Mouse (Mus musculus): ENCODE measurements around the gene Tcf20. TPM values are rescaled to one million over a fixed set of nuclear protein-coding genes. Genes with fewer than 3 reads are reported as not detected.

Tcf20 gene
- polyA plus RNA-seq, 1 experiment from 2014 or later: 25.1 TPM

DNA sequence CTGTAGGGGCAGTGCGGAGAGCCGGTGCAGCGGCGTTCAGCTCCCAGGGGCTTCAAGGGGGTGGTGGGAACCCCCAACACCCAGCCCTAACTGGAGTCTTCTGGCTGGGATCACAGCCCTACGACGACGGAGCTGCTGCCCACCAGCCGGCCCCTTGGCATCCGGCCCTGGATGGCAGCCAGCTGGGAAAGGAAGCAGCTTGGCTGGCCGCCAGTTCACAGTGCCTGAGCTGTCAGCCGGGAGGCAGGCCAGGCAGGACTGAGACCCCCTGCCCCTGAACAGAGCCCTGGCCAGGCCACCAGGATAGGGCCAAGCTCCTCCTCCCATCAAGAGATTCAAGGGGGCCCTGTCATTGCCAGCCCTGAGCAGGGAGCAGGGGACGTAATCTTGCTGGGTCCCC is 65.6 kb downstream of the Tcf20 start:
- POLR2A ChIA-PET: no interaction called here
- ATAC-seq (no peak), DNase-seq (ENCODE audit: low read depth, low spot score) (no peak)
- TF ChIP-seq CTCF (IDR thresholded peaks at IDR 0.05): no peak
- H3K27me3 ChIP-seq: peaks cover 22% of the 10 kb centered on the region
- CTCF ChIA-PET: interaction anchor here (1.5 kb wide), 1 partner anchor 9 kb away, joined by 4 read pairs; no protein-coding TSS in a partner anchor
- in situ Hi-C loops (cut with MboI; ENCODE audit: low pct_unique_long_range_greater_than_20kb): loop anchor here (5.0 kb wide), 1 partner anchor 105 kb away; no protein-coding TSS in a partner anchor

DNA sequence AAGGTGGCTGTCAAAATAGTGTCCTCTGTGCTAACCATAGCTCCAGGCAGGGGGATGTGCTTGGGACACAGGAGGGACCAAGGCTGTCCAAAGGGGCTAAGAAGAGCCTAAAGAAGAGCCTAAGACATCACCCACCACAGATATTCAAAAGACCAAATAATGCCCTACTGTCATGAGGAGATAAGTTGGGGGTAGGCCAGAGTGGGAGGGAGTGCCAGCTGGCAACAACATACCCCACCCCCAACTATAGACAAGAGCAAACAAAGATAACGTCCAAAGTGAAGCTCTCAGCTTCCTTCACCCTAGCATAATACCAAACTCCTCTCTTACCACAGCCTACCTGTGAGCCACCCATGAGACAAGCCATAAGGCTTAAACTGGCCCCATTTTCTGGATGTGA is 66.1 kb downstream of the Tcf20 start:
- ATAC-seq: no peak
- in situ Hi-C loops (cut with MboI; ENCODE audit: low pct_unique_long_range_greater_than_20kb): loop anchor here (5.0 kb wide), 1 partner anchor 106 kb away; no protein-coding TSS in a partner anchor
- no peak for DNase-seq (ENCODE audit: low read depth, low spot score)
- TF ChIP-seq CTCF (IDR thresholded peaks at IDR 0.05): no peak
- H3K27me3 ChIP-seq: peaks cover 24% of the 10 kb centered on the region
- ChIA-PET POLR2A (no interaction called here), CTCF (interaction anchor here (1.5 kb wide), 1 partner anchor 10 kb away, joined by 4 read pairs; no protein-coding TSS in a partner anchor)

DNA sequence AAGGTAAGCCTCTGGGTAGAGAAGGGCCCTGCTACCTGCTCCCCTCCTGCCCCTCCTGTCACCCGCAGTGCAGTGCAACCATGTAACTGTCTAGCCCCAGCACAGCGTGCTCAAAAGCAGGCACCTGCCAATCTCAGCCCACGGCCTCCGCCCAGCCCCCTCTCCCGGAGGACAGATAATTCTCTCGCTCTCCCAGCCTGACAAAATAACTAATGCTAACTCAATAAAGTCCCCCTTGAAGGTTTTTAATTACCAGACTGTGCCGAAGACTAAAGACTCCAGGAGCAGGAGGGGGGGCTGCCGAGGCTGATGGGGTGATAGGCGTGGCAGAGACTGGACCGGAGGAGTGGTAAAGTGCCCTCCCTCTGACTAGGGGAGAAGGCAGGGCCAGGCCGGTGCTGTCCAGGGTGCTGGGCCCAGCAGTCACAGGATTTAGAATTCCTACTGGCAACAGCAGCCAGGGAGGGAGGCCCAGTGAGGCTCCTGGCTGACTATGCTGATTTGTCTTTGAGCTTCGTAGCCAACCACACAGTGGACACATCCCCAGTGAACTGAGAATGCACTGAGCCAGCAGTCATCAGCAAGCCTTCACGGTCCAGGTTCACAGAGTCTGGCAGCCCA is 66.7 kb downstream of the Tcf20 start:
- ChIA-PET POLR2A (no interaction called here), CTCF (interaction anchor here (0.8 kb wide), 1 partner anchor 14 kb away, joined by 4 read pairs; no protein-coding TSS in a partner anchor)
- in situ Hi-C loops (cut with MboI; ENCODE audit: low pct_unique_long_range_greater_than_20kb): loop anchor here (5.0 kb wide), 1 partner anchor 106 kb away; no protein-coding TSS in a partner anchor
- peaks cover 30% of the 10 kb centered on the region for H3K27me3 ChIP-seq
- DNase-seq (ENCODE audit: low read depth, low spot score) (no peak), ATAC-seq (peak; percentile 71)
- no peak for TF ChIP-seq CTCF (IDR thresholded peaks at IDR 0.05)

GRCm38 (mm10) chr15:82917965-82918364 is 69.7 kb downstream of the Tcf20 start:
- peaks cover 37% of the 10 kb centered on the region for H3K27me3 ChIP-seq

GRCm38 (mm10) chr15:82917207-82917844 is 70.3 kb downstream of the Tcf20 start:
- CTCF ChIA-PET: interaction anchor here (1.4 kb wide), 1 partner anchor 40 kb away, joined by 3 read pairs; no protein-coding TSS in a partner anchor
- TF ChIP-seq CTCF (IDR thresholded peaks at IDR 0.05): no peak
- no peak for ATAC-seq
- in situ Hi-C loops (cut with MboI; ENCODE audit: low pct_unique_long_range_greater_than_20kb): no loop called here
- H3K27me3 ChIP-seq: peaks cover 41% of the 10 kb centered on the region
- no peak for DNase-seq (ENCODE audit: low read depth, low spot score)
- POLR2A ChIA-PET: no interaction called here

More at GRCm38 (mm10) chr15:82917965-82918364, 69.7 kb downstream of the Tcf20 start:
- ATAC-seq: no peak
- no peak for DNase-seq (ENCODE audit: low read depth, low spot score)
- POLR2A ChIA-PET: no interaction called here
- in situ Hi-C loops (cut with MboI; ENCODE audit: low pct_unique_long_range_greater_than_20kb): no loop called here
- CTCF ChIA-PET: no interaction called here
- no peak for TF ChIP-seq CTCF (IDR thresholded peaks at IDR 0.05)

DNA sequence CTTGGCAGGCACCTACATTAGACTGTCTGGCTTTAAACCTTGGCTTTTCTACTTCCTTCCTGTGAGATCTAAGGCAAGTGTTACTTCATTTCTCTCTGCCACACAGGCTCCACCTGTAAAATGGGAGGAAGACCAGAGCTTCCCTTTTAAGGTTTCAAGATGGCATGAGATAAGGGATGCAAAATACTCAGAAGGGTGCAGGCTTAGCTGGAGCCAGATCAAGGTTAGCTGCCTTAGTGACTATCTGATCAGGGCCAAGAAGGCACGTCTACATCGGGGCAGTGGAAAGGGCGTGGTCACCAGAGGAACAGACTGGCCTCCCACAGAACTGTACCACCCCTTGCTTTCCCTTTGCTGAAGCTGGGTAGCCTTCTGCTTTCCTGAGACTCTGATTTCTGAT is 73.2 kb downstream of the Tcf20 start:
- ChIA-PET POLR2A (no interaction called here), CTCF (no interaction called here)
- in situ Hi-C loops (cut with MboI; ENCODE audit: low pct_unique_long_range_greater_than_20kb): no loop called here
- DNase-seq (ENCODE audit: low read depth, low spot score) (no peak), ATAC-seq (no peak)
- peaks cover 41% of the 10 kb centered on the region for H3K27me3 ChIP-seq
- no peak for TF ChIP-seq CTCF (IDR thresholded peaks at IDR 0.05)

DNA sequence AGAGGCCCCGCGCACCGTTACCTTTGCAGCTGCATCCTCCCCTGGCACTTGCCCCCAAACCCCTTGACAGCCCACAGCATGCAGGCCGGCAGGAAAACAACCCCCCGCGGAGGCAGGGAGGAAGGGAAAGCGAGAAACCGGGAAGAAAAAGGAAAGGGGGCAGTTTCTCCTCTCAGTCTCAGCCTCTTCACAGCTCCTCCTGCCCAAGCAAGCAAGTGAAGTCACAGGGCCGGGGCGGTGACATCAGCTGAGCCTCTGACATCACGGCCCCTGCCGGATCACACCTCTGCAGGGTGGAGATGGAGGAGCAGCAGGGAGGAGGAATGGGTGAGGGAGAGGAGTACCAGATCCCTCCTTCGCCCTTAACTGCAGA is 75.7 kb downstream of the Tcf20 start:
- CTCF ChIA-PET: no interaction called here
- no peak for DNase-seq (ENCODE audit: low read depth, low spot score)
- H3K27me3 ChIP-seq: peaks cover 24% of the 10 kb centered on the region
- POLR2A ChIA-PET: interaction anchor here (0.6 to 1.5 kb wide), 2 partner anchors 8 to 59 kb away, joined by 4 to 6 read pairs; no protein-coding TSS in a partner anchor
- no peak for ATAC-seq
- TF ChIP-seq CTCF (IDR thresholded peaks at IDR 0.05): no peak
- in situ Hi-C loops (cut with MboI; ENCODE audit: low pct_unique_long_range_greater_than_20kb): no loop called here

DNA sequence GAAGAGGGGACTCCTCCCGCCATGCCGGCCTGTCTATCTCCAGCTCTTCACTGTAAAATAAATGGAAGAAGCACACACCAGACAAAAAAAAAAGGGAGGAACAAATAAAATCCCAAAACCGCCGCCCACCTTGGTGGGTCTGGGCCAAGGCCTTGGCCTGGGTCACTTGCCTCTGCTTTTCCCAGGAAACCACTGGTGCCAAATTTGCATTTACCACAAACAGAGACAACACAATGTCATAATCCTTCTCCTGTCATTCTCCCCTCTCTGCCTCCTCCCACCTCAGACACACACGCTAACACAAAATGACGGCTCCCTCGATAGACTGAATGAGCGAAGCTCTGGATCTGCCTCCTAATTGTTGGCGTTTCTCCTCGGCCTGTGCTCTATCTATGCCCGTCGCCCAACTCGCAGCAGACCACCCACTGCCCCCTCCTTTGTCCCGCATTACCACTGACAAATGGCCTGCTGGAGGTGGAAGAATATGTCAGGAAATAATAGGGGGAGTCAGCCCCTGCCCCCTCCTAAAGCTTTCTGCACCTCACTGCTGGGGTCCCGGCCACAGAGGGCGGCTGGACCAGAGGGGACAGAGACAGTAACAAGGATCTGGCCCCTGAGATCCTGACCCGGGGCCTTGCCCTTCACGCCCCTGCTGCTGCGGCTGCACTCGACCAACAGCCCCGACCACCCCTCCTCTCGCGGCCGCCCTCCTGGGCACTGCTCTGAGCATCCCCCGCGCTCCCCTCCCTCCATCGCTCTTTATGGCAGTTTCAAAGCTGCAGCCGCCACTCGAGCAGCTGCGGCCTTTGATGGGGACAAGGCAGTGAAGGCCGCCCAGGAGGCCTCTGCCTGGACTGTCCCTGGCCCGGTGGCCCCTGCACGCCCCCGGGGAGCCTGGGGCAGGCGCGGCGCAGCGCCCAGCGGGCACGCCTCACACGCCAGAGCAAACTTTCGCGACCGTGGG is 76.4 kb downstream of the Tcf20 start:
- ChIA-PET POLR2A (interaction anchor here (0.6 kb wide), 1 partner anchor 59 kb away, joined by 6 read pairs; no protein-coding TSS in a partner anchor), CTCF (no interaction called here)
- ATAC-seq: no peak
- H3K27me3 ChIP-seq: peaks cover 17% of the 10 kb centered on the region
- no peak for TF ChIP-seq CTCF (IDR thresholded peaks at IDR 0.05)
- no peak for DNase-seq (ENCODE audit: low read depth, low spot score)
- in situ Hi-C loops (cut with MboI; ENCODE audit: low pct_unique_long_range_greater_than_20kb): no loop called here

- CTCF ChIA-PET: no interaction called here
- in situ Hi-C loops (cut with MboI; ENCODE audit: low pct_unique_long_range_greater_than_20kb): no loop called here
- DNase-seq (ENCODE audit: low read depth, low spot score): no peak
- POLR2A ChIA-PET: no interaction called here
- TF ChIP-seq CTCF (IDR thresholded peaks at IDR 0.05): no peak
- no peak for ATAC-seq
- peaks cover 11% of the 10 kb centered on the region for H3K27me3 ChIP-seq
Measured at GRCm38 (mm10) chr15:82910596-82910995, 77.1 kb downstream of the Tcf20 start.

GRCm38 (mm10) chr15:82909791-82910190 is 77.9 kb downstream of the Tcf20 start:
- DNase-seq (ENCODE audit: low read depth, low spot score): no peak
- POLR2A ChIA-PET: no interaction called here
- ATAC-seq: no peak
- in situ Hi-C loops (cut with MboI; ENCODE audit: low pct_unique_long_range_greater_than_20kb): no loop called here
- peaks cover 8% of the 10 kb centered on the region for H3K27me3 ChIP-seq
- CTCF ChIA-PET: interaction anchor here (1.3 kb wide), 1 partner anchor 162 kb away, joined by 4 read pairs; no protein-coding TSS in a partner anchor
- TF ChIP-seq CTCF (IDR thresholded peaks at IDR 0.05): no peak
